Mouse (Mus musculus) right cerebral cortex, adult 2 months (tissue): ENCODE measurements around the gene Pygl.
A peak's percentile ranks its signal among the peaks of the same experiment; 100 is the strongest.
"Not testable (repeated sequence)": the region's sequence is repeated elsewhere in the genome, so short reads cannot be mapped to it uniquely, and the experiment has no call there.

ENCODE experiments used
- DNase-seq, 2 experiments: peaks; one replicate each; pipeline ENCODE4 v3.0.0; 2021 to 2022; ENCODE audit warnings: low spot score in 2 of 2

Gene Pygl

GRCm38 (mm10) chr12:70227121-70227932 lies 4.0 kb downstream of the Pygl start:
- DNase-seq = peak; percentile 32 to 41

- DNase-seq = no peak
Measured at GRCm38 (mm10) chr12:70226655-70227054, 4.6 kb downstream of the Pygl start.

- DNase-seq = no peak
Measured at GRCm38 (mm10) chr12:70223331-70223730, 8.0 kb downstream of the Pygl start.

GRCm38 (mm10) chr12:70221425-70221824 lies 9.9 kb downstream of the Pygl start:
- DNase-seq = no peak

- no peak for DNase-seq
Measured at GRCm38 (mm10) chr12:70218795-70219540, 12.3 kb downstream of the Pygl start.

- no peak for DNase-seq
Measured at GRCm38 (mm10) chr12:70216229-70216800, 15.0 kb downstream of the Pygl start.

- no peak for DNase-seq
Measured at GRCm38 (mm10) chr12:70214281-70214680, 17.0 kb downstream of the Pygl start.

- DNase-seq = no peak
Measured at GRCm38 (mm10) chr12:70213601-70214000, 17.7 kb downstream of the Pygl start.

- DNase-seq = no peak
Measured at GRCm38 (mm10) chr12:70212501-70212900, 18.8 kb downstream of the Pygl start.

GRCm38 (mm10) chr12:70208214-70208613 lies 23.1 kb downstream of the Pygl start:
- DNase-seq = no peak

GRCm38 (mm10) chr12:70204433-70204832 lies 26.9 kb downstream of the Pygl start:
- DNase-seq = no peak

- no peak for DNase-seq
Measured at GRCm38 (mm10) chr12:70201926-70202529, 29.3 kb downstream of the Pygl start.

- no peak for DNase-seq
Measured at GRCm38 (mm10) chr12:70196341-70196740, 34.9 kb downstream of the Pygl start.

- DNase-seq = no peak
Measured at GRCm38 (mm10) chr12:70195426-70195825, 35.9 kb downstream of the Pygl start.

GRCm38 (mm10) chr12:70192267-70192727 lies 39.0 kb downstream of the Pygl start:
- DNase-seq = peak; percentile 39 to 53

- no peak for DNase-seq
Measured at GRCm38 (mm10) chr12:70184173-70184783, 47.0 kb downstream of the Pygl start.

GRCm38 (mm10) chr12:70183507-70183906 lies 47.8 kb downstream of the Pygl start:
- DNase-seq = not testable (repeated sequence)

- peak; percentile 31 to 39 for DNase-seq
Measured at GRCm38 (mm10) chr12:70169969-70170368, 61.3 kb downstream of the Pygl start.

- no peak for DNase-seq
Measured at GRCm38 (mm10) chr12:70167950-70168349, 63.3 kb downstream of the Pygl start.

- no peak for DNase-seq
Measured at GRCm38 (mm10) chr12:70164741-70165140, 66.5 kb downstream of the Pygl start.

- DNase-seq = no peak
Measured at GRCm38 (mm10) chr12:70161057-70161456, 70.2 kb downstream of the Pygl start.
